Mouse (Mus musculus) heart, embryonic 14.5 days (tissue): Measurements from ENCODE around the gene Crabp1. TPM values are rescaled to one million over a fixed set of nuclear protein-coding genes. Genes with fewer than 3 reads are reported as not detected.

Experiments used
- polyA plus RNA-seq: library from polyadenylated mRNA; unstranded; fragments of >200 nt; fragmentation: Nextera tagmentation; extraction: Ambion mirVana; gene quantifications from 2 replicates; pipeline ENCODE4 v1.2.1, GENCODE M21; 2014

Crabp1 gene
- polyA plus RNA-seq, 1 experiment from 2014 or later: 13.8 TPM

Other genes starting within 250 kb of the Crabp1 start
- gene Sh2d7, start 225.8 kb upstream of the Crabp1 start, polyA plus RNA-seq: not detected in 2 replicates
- 5.0 and 6.7 TPM in 2 replicates for gene Cib2, start 204.5 kb upstream of the Crabp1 start, polyA plus RNA-seq
- 502 and 560 TPM in 2 replicates for gene Idh3a, start 178.4 kb upstream of the Crabp1 start, polyA plus RNA-seq
- gene Acsbg1, start 102.9 kb upstream of the Crabp1 start, polyA plus RNA-seq: 0.07 TPM in 1 of 2 replicates, not detected in the other
- 29.0 and 30.1 TPM in 2 replicates for gene Dnaja4, start 65.9 kb upstream of the Crabp1 start, polyA plus RNA-seq
- 103 and 105 TPM in 2 replicates for gene Wdr61, start 30.2 kb upstream of the Crabp1 start, polyA plus RNA-seq
- 28.4 and 31.0 TPM in 2 replicates for gene Ireb2, start 99.0 kb downstream of the Crabp1 start, polyA plus RNA-seq
- 2.8 and 3.1 TPM in 2 replicates for gene Hykk, start 152.5 kb downstream of the Crabp1 start, polyA plus RNA-seq
- 224 and 239 TPM in 2 replicates for gene Psma4, start 186.0 kb downstream of the Crabp1 start, polyA plus RNA-seq
- gene AY074887, start 186.2 kb downstream of the Crabp1 start, polyA plus RNA-seq: 1.2 and 1.3 TPM in 2 replicates
- gene Chrna5, start 216.1 kb downstream of the Crabp1 start, polyA plus RNA-seq: 0.16 and 0.27 TPM in 2 replicates